Mouse (Mus musculus) bone marrow macrophage, adult 2 months (primary cell): ENCODE data around the gene Arsg.

Source experiments
- CTCF ChIP-seq: IDR thresholded peaks from 2 replicates; pipeline ENCODE4 v1.5.1; 2012; ENCODE audit warnings: low read depth, mild to moderate bottlenecking, low read length, moderate library complexity
- POLR2A ChIP-seq: IDR thresholded peaks from 2 replicates; pipeline ENCODE4 v1.6.1; 2012; ENCODE audit warnings: mild to moderate bottlenecking, low read depth, low read length, borderline replicate concordance

GRCm38 (mm10) chr11:109610795-109611302, 137.7 kb downstream of the Arsg start:
- TF ChIP-seq POLR2A (no peak), CTCF (no peak; the same call in 1 of the 2 replicates)
